Mouse (Mus musculus) midbrain, postnatal 0 days (tissue): ENCODE measurements around the gene Afap1. TPM values are rescaled to one million over a fixed set of nuclear protein-coding genes. Genes with fewer than 3 reads are reported as not detected.

Experiments
- ATAC-seq: fragments of 200-750 bp; cut with Nextera tagmentation; 2 replicates; pipeline ENCODE4 v1.8.0; 2017; ENCODE audit warnings: moderate number of reproducible peaks, mild to moderate bottlenecking, moderate TSS enrichment, moderate library complexity; ENCODE audit not compliant: low FRiP score
- DNase-seq: peaks from one replicate; pipeline ENCODE4 v3.0.0-alpha.2; 2015; ENCODE audit warnings: low spot score
- H3K27ac ChIP-seq: fragments of 300-500 bp; sonication (generic); 2 replicates; pipeline ENCODE4 v1.5.1; 2014; ENCODE audit warnings: low read depth, mild to moderate bottlenecking, low read length, mixed read lengths
- H3K27me3 ChIP-seq: fragments of 300-500 bp; sonication (generic); 2 replicates; pipeline ENCODE4 v1.6.1; 2014; ENCODE audit warnings: low read length, control low read depth, mixed read lengths; ENCODE audit not compliant: insufficient read depth
- H3K36me3 ChIP-seq: fragments of 300-500 bp; sonication (generic); 2 replicates; pipeline ENCODE4 v1.6.1; 2014; ENCODE audit warnings: low read length, control low read depth, mixed read lengths; ENCODE audit not compliant: insufficient read depth
- H3K4me1 ChIP-seq: fragments of 300-500 bp; sonication (generic); 2 replicates; pipeline ENCODE4 v1.6.1; 2014; ENCODE audit warnings: mild to moderate bottlenecking, control low read depth, antibody characterized with exemption, low read length, mixed read lengths; ENCODE audit not compliant: insufficient read depth
- H3K4me2 ChIP-seq: fragments of 300-500 bp; sonication (generic); 2 replicates; pipeline ENCODE4 v1.6.1; 2014; ENCODE audit warnings: low read depth, mild to moderate bottlenecking, low read length, mixed read lengths; ENCODE audit not compliant: poor library complexity, severe bottlenecking
- H3K4me3 ChIP-seq: fragments of 300-500 bp; sonication (generic); 2 replicates; pipeline ENCODE4 v1.5.1; 2014; ENCODE audit warnings: low read depth, mild to moderate bottlenecking, low read length, moderate library complexity
- H3K9ac ChIP-seq: fragments of 300-500 bp; sonication (generic); replicated peaks from 2 replicates; pipeline ENCODE4 v1.6.1; 2014; ENCODE audit warnings: mild to moderate bottlenecking, low read length, moderate library complexity, mixed read lengths; ENCODE audit not compliant: poor library complexity, severe bottlenecking
- H3K9me3 ChIP-seq: fragments of 300-500 bp; sonication (generic); 2 replicates; pipeline ENCODE4 v1.6.1; 2016; ENCODE audit warnings: low read length, control low read depth
- CTCF ChIP-seq: IDR thresholded peaks from 2 replicates; pipeline ENCODE4 v1.5.1; 2016; ENCODE audit warnings: antibody characterized with exemption, mild to moderate bottlenecking
- WGBS: fragments of 180-500 bp; shearing (Covaris S2); extraction: QIAGEN DNeasy Blood & Tissue Kit; methylation state at CpG from one replicate; pipeline ENCODE4 v1.1.7; 2014; 5-methylcytosine and 5-hydroxymethylcytosine counted together
- polyA plus RNA-seq: library from polyadenylated mRNA; unstranded; fragments of >200 nt; fragmentation: Nextera tagmentation; extraction: Ambion mirVana; gene quantifications from 2 replicates; pipeline ENCODE4 v1.2.1, GENCODE M21; 2015
- total RNA-seq: library from RNA; depleted of rRNA; stranded (reverse); fragments of >200 nt; gene quantifications from 2 replicates; pipeline ENCODE4 v1.2.3, GENCODE M21; 2014

The Afap1 gene
- total and polyA plus RNA-seq, 2 experiments from 2014 or later, result 43.8 to 80.9 TPM

- no peak overlapping the region for H3K27ac ChIP-seq
- no peaks in the 10 kb centered on the region for H3K4me1 ChIP-seq
- H3K36me3 ChIP-seq, result peaks cover 22% of the 10 kb centered on the region
- ATAC-seq (no peak), DNase-seq (no peak)
- no peaks in the 10 kb centered on the region for H3K9me3 ChIP-seq
- no peak overlapping the region for H3K9ac ChIP-seq
- no peak overlapping the region for H3K4me2 ChIP-seq
- 81% methylated on average over 4 of the region's 4 CpGs for WGBS
- H3K4me3 ChIP-seq, result no peak overlapping the region
- no peak for TF ChIP-seq CTCF
- no peaks in the 10 kb centered on the region for H3K27me3 ChIP-seq
These were observed 132.0 kb downstream of the Afap1 start for GRCm38 (mm10) chr5:36025076-36025475.

GRCm38 (mm10) chr5:36033531-36034426 lies 140.7 kb downstream of the Afap1 start:
- WGBS, result 40% methylated on average over 8 of the region's 8 CpGs
- Histone ChIP-seq H3K27me3 (no peaks in the 10 kb centered on the region), H3K27ac (no peak overlapping the region), H3K4me3 (no peak overlapping the region), H3K9me3 (no peaks in the 10 kb centered on the region), H3K4me2 (no peak overlapping the region), H3K4me1 (no peaks in the 10 kb centered on the region), H3K9ac (no peak overlapping the region), H3K36me3 (peaks cover 22% of the 10 kb centered on the region)
- ATAC-seq (peak; percentile 67), DNase-seq (peak; percentile 90)
- TF ChIP-seq CTCF, result peak; percentile 94

GRCm38 (mm10) chr5:36039596-36039995 lies 146.5 kb downstream of the Afap1 start:
- ATAC-seq (no peak), DNase-seq (peak; percentile 19)
- peaks cover 4% of the 10 kb centered on the region; the same call in 1 of the 2 replicates for H3K4me1 ChIP-seq
- no peaks in the 10 kb centered on the region for H3K9me3 ChIP-seq
- no peak overlapping the region for H3K4me2 ChIP-seq
- H3K36me3 ChIP-seq, result peaks cover 23% of the 10 kb centered on the region
- H3K27me3 ChIP-seq, result no peaks in the 10 kb centered on the region
- TF ChIP-seq CTCF, result no peak
- no peak overlapping the region for H3K9ac ChIP-seq
- H3K4me3 ChIP-seq, result no peak overlapping the region
- WGBS, result 79% methylated on average over 5 of the region's 5 CpGs
- H3K27ac ChIP-seq, result no peak overlapping the region

GRCm38 (mm10) chr5:36040398-36041235 lies 147.5 kb downstream of the Afap1 start:
- 44% methylated on average over 13 of the region's 13 CpGs for WGBS
- 0 out of 2 replicates have a peak overlapping the region, but pooled peaks have one; percentile 18 for H3K27ac ChIP-seq
- H3K4me2 ChIP-seq, result no peak overlapping the region
- H3K9me3 ChIP-seq, result no peaks in the 10 kb centered on the region
- peak; percentile 54; the same call in 1 of the 2 replicates for ATAC-seq
- no peak overlapping the region for H3K9ac ChIP-seq
- H3K4me1 ChIP-seq, result peaks cover 4% of the 10 kb centered on the region; the same call in 1 of the 2 replicates
- TF ChIP-seq CTCF, result no peak
- DNase-seq, result peak; percentile 86
- H3K27me3 ChIP-seq, result no peaks in the 10 kb centered on the region
- peaks cover 18% of the 10 kb centered on the region for H3K36me3 ChIP-seq
- no peak overlapping the region for H3K4me3 ChIP-seq

GRCm38 (mm10) chr5:36041236-36041562 lies 148.1 kb downstream of the Afap1 start:
- peaks cover 17% of the 10 kb centered on the region; the same call in 1 of the 2 replicates for H3K36me3 ChIP-seq
- no peak overlapping the region for H3K9ac ChIP-seq
- peaks cover 4% of the 10 kb centered on the region; the same call in 1 of the 2 replicates for H3K4me1 ChIP-seq
- DNase-seq (no peak), ATAC-seq (no peak)
- H3K27ac ChIP-seq, result 0 out of 2 replicates have a peak overlapping the region, but pooled peaks have one; percentile 18
- H3K27me3 ChIP-seq, result no peaks in the 10 kb centered on the region
- H3K4me2 ChIP-seq, result no peak overlapping the region
- no peak overlapping the region for H3K4me3 ChIP-seq
- no peak for TF ChIP-seq CTCF
- no peaks in the 10 kb centered on the region for H3K9me3 ChIP-seq
